Mouse (Mus musculus) E14TG2a.4 (cell line): ENCODE results near the gene Tcap.

Source experiments
- H3K27me3 ChIP-seq: 2 replicates; pipeline ENCODE4 v1.6.1; 2014; ENCODE audit warnings: low read length, control low read depth; ENCODE audit not compliant: insufficient read depth
- H3K36me3 ChIP-seq: 2 replicates; pipeline ENCODE4 v1.6.1; 2014; ENCODE audit warnings: low read length, control low read depth; ENCODE audit not compliant: insufficient read depth
- H3K4me1 ChIP-seq: replicated peaks from 2 replicates; pipeline ENCODE4 v1.6.1; 2014; ENCODE audit warnings: low read depth, low read length, control low read depth
- H3K4me3 ChIP-seq: replicated peaks from 2 replicates; pipeline ENCODE4 v1.5.1; 2014; ENCODE audit warnings: mild to moderate bottlenecking, low read length
- H3K9me3 ChIP-seq: 2 replicates; pipeline ENCODE4 v1.6.1; 2014; ENCODE audit warnings: low read length, control low read depth
- CTCF ChIP-seq: conservative IDR thresholded peaks from 2 replicates; pipeline ENCODE4 v1.5.1; 2014; ENCODE audit warnings: low read length
- NANOG ChIP-seq: IDR thresholded peaks from 2 replicates; pipeline ENCODE4 v1.6.1; 2014; ENCODE audit warnings: borderline replicate concordance, low read length, mixed read lengths
- POU5F1 ChIP-seq: IDR thresholded peaks from 2 replicates; pipeline ENCODE4 v1.6.1; 2014; ENCODE audit warnings: low read length, borderline replicate concordance

The Tcap gene

DNA sequence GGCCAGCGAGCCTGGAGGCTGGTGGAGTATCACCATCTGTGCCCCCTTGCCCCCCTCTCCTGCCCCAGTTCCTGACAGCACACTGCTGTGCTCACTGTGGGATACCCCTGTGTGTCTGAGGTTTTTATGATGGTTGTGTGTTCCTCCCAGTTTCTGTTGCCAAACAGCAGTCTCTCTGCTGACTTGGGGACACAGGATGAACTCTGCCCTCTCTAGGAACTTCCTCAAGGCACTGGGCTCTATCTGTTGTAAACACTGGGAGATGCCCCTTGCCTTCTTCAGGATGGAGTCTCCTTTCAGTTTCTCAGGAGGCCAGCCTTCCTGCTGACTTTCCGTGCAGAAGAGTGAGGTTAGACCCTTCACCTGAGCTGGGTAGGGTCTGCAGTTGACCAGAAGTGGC lies 30.6 kb downstream of the Tcap start:
- peaks cover 64% of the 10 kb centered on the region for H3K27me3 ChIP-seq
- H3K9me3 ChIP-seq = no peaks in the 10 kb centered on the region
- TF ChIP-seq POU5F1 (no peak), NANOG (no peak), CTCF (no peak)
- peaks cover 48% of the 10 kb centered on the region for H3K4me1 ChIP-seq
- no peaks in the 10 kb centered on the region for H3K36me3 ChIP-seq
- H3K4me3 ChIP-seq = no peak overlapping the region

- Histone ChIP-seq H3K36me3 (0 out of 2 replicates have a peak, but pooled peaks cover 8% of the 10 kb centered on the region), H3K4me1 (peaks cover 30% of the 10 kb centered on the region), H3K9me3 (no peaks in the 10 kb centered on the region), H3K27me3 (peaks cover 46% of the 10 kb centered on the region), H3K4me3 (no peak overlapping the region)
- no peak for TF ChIP-seq POU5F1
These were observed 33.5 kb downstream of the Tcap start for GRCm38 (mm10) chr11:98417074-98417473.

DNA sequence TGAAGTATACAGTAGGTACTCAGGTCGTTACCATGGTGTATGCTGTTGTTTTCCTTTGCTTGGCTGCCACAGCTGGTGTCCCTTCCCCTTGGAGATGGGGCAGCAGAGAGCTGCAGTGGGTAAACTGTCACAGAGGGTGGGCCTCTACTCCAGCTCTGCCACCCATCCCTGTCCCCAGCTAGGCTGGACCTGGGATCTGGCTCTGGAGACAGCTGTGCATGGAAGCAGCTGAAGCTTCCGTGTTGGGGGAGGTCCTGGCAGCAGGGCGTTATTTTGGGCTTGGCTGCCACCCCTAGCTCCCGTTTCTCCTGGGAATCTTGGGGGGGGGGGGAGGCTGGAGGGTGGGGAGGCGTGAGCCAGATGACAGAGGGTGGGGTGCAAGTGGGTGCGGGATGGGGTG lies 34.7 kb downstream of the Tcap start:
- peaks cover 37% of the 10 kb centered on the region for H3K27me3 ChIP-seq

DNA sequence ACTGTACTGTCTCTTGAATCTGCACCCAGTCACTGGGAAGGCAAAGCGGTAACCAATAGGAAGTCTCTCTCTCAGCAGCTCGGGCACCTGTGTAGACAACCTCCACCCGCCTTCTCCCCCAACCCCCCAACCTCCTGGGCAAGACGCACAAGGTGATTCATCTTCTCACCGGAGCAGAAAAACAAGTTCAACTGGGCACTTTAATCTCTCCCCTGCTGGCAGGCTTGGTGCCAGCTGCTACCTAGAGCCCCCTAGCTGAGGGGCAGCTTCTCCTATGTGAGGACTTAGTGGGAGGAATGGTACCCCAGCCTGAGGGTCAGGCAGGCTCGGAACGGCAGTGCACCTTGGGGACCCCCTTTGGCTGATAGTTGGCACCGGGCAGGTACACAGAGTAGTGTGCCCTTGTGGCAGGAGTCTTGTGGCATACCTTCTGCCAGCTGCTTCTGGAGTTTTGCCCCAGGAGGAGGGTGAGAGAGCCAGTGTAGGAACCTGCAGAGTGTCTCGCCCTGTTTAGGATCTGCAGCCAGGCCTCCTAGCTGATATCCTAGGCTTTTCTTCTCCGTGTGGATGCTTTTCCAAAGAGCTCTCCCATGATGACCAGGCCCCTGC lies 35.4 kb downstream of the Tcap start:
- TF ChIP-seq POU5F1 = no peak
- Histone ChIP-seq H3K36me3 (peaks cover 16% of the 10 kb centered on the region), H3K9me3 (no peaks in the 10 kb centered on the region), H3K27me3 (peaks cover 29% of the 10 kb centered on the region), H3K4me3 (no peak overlapping the region), H3K4me1 (peaks cover 19% of the 10 kb centered on the region)

More for the DNA sequence above, 34.7 kb downstream of the Tcap start:
- H3K4me1 ChIP-seq = peaks cover 26% of the 10 kb centered on the region
- peaks cover 16% of the 10 kb centered on the region for H3K36me3 ChIP-seq
- no peak overlapping the region for H3K4me3 ChIP-seq
- TF ChIP-seq POU5F1 (no peak), CTCF (no peak), NANOG (no peak)
- H3K9me3 ChIP-seq = no peaks in the 10 kb centered on the region

GRCm38 (mm10) chr11:98426592-98426991 lies 43.0 kb downstream of the Tcap start:
- TF ChIP-seq NANOG (no peak), CTCF (no peak), POU5F1 (no peak)
- Histone ChIP-seq H3K36me3 (peaks cover 34% of the 10 kb centered on the region), H3K4me3 (no peak overlapping the region)

GRCm38 (mm10) chr11:98428436-98428835 lies 44.8 kb downstream of the Tcap start:
- Histone ChIP-seq H3K27me3 (peaks cover 6% of the 10 kb centered on the region; the same call in 1 of the 2 replicates), H3K36me3 (peaks cover 27% of the 10 kb centered on the region), H3K4me3 (no peak overlapping the region), H3K4me1 (peaks cover 6% of the 10 kb centered on the region; the same call in 1 of the 2 replicates), H3K9me3 (no peaks in the 10 kb centered on the region)
- TF ChIP-seq CTCF = no peak
- no peak for TF ChIP-seq NANOG
- no peak for TF ChIP-seq POU5F1

More at GRCm38 (mm10) chr11:98426592-98426991, 43.0 kb downstream of the Tcap start:
- H3K9me3 ChIP-seq = no peaks in the 10 kb centered on the region
- peaks cover 3% of the 10 kb centered on the region; the same call in 1 of the 2 replicates for H3K4me1 ChIP-seq
- peaks cover 6% of the 10 kb centered on the region; the same call in 1 of the 2 replicates for H3K27me3 ChIP-seq

DNA sequence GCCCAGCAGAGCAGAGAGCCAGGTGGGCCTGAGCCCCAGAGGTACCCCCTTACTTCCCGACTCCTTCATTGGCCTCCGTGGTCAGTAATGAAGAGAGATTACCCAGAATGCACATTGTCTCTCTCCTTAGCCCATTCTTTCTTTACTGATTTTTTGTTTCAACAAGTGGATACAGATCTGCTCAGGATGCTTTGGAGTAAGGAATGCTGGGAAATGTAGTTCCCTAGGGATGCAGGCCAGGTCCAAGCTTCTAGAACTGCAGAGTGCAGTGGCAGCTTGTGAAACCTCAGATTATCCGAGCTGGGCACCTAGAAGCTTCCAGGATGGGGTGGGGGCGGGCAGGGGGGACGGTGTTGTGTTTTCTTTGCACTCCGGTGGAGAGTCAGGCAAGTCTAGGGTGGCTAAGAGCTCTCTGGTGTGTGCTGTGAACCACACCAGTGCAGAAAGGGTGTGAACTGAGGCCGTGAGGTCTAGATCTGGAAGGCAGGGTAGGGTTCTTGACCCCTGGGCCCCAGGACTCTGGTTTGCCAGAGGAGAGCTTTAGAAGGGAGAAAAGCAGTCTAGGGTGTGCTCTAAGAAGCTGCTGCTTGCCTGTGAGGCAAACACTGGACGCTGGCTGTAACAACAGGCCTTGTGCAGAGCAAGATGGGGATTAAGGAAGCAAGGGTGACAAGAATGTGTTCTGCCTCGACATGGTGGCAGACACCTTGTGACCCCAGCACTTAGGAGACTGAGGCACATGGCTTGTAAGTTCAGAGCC lies 48.3 kb downstream of the Tcap start:
- TF ChIP-seq NANOG (no peak), POU5F1 (no peak), CTCF (no peak)
- Histone ChIP-seq H3K4me1 (peaks cover 12% of the 10 kb centered on the region), H3K27me3 (0 out of 2 replicates have a peak, but pooled peaks cover 2% of the 10 kb centered on the region), H3K4me3 (no peak overlapping the region), H3K36me3 (peaks cover 53% of the 10 kb centered on the region), H3K9me3 (no peaks in the 10 kb centered on the region)
